Mouse (Mus musculus): Measurements from ENCODE around the gene Olfr713.
A peak's percentile ranks its signal among the peaks of the same experiment; 100 is the strongest.

Gene Olfr713

DNA sequence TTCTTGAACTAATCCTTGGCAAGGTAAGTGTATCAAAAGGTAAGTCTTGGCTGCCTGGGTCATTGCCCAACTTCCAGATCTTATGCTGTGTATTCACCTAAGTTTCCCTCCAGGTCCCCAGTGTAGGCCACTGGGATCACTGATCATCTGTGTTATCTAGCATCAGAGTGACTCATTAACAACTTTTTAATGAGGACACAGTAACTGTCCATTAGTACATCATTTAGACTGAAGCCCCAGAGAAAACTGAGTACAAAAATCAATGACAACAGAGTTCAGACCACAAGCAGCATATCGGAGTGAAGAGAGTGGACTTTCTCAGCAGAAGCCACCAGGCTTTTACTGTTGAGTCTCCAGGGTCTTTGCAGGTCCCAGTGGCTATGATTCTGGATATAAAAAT, at the start of gene Olfr713:
Gene Olfr713, plus strand, starts transcription at position 301 of the 400 bp plus-strand sequence.
- no peak for DNase-seq (ENCODE audit: extremely low spot score, low read depth, low spot score)

DNA sequence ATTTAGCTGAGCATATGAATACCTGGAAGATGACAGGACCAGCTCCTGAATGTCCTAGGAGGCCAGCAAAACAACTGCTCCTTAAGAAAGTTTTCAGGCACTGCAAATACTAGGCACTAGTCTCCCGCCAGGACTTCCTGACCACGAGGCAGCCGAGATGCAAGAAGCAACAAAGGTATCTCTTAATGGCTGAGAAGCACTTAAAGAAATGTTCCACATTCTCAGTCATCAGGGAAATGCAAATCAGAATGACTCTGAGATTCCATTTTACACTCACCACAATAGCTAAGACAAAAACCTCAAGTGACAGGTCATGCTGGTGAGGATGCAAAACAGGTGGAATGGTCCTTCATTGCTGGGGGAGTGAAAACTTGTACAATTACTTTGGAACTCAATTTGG, 45.7 kb upstream of the Olfr713 start:
- DNase-seq (ENCODE audit: extremely low spot score, low read depth, low spot score), result no peak

DNA sequence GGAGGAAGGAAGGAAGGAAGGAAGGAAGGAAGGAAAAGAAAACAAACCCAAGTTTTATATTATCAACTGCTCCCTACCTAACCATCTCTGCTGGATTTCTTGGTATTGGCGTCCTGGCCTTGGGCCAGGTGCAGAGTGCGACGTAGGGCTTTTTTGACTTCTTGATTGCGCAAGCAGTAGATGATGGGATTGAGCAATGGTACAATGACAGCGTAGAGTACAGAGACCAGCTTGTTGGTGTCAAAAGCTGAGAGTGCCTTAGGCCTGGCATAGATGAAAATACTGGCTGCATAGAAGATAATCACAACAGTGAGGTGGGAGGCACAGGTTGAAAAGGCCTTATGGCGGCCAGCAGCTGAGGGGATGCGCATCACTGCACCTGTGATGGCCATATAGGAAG, 30.2 kb upstream of the Olfr713 start:
- no peak for DNase-seq (ENCODE audit: extremely low spot score, low read depth, low spot score)

DNA sequence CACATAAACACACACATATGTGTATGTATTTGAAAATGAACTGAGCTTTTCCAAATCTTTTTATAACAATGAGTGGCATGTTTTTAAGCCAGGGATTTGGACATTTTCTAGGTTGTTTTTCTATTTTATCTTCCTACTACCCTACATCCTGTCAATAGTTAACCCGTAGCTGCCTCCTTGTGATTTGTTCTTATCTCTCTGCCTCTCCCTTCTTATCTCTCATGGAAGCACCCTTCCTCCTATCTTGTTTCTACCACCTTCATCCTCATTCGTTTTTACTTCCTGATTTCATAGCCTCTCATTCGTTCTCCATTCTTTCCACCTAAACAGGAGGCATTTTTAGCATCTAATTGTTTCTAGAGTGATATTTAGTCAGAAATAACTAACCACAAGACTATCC, 26.8 kb upstream of the Olfr713 start:
- no peak for DNase-seq (ENCODE audit: extremely low spot score, low read depth, low spot score)

DNA sequence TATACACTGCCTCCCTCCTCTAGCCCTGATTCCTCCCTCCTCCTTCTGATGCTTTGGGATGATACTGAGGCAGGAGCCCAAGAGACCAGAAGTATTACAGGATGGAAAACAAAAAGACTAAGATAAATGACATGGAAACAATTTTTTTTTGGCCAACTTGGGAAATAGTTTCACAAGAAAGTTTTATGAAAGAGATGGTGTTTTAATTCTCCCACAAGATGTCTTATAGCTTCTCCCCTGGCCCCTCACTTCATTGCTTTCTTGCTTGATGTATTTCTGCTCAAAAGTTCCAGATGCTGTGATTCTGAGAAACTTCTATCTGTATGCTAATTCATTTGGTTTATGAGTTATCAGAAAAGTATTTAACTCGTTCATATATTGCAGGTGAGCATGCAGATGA, 25.0 kb upstream of the Olfr713 start, which contains the start of gene Olfr2:
Gene Olfr2, minus strand, starts transcription at position 101 of the 400 bp plus-strand sequence.
- DNase-seq (ENCODE audit: extremely low spot score, low read depth, low spot score), result no peak

DNA sequence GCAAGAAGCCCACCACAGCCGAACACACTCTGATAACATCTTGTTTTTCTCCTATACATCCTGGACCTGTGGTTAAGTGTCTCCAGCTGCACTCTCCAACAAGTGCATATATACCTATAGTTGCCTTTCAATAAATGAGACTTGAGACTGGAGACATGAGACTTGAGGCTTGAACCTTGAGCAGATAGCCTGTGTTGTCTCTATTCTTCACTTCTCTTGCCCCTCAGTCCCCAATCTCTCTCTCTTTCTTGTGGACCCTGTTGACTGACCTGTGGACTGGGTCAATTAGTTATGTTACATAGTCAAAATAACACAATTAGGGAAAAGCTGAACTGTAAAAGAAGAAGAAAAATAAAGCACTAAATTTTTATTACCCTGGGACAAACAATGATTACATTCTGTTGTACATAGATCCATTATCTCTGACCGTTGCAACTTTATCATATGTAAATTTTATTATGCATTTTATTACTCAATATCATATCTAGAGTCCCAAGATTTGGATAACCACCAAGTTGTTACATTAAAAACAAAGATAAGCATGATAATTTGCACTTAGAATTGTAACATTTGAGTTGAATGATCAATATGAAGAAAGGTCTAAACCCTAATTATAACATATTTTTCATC, 9.1 kb downstream of the Olfr713 start:
- DNase-seq (ENCODE audit: extremely low spot score, low read depth, low spot score), result no peak

DNA sequence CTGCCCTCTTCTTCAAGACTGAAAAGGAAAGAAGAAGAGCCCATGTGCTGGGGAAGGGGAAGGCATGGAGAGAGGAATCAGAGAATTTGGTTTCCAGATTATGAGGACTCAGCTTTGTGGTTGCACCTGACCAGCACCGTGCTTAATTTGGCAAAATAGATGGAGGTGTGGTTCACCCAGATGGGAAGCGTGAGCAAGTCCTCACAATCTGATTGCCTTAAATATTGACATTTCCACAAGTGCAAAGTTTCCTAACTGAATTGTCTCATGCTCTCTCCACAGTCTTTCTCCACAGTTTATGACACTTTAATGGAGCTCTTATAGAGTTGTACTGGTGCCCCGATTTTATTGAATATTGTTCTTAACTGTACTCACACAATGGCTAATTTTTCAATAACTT, 12.2 kb downstream of the Olfr713 start:
- DNase-seq (ENCODE audit: extremely low spot score, low read depth, low spot score), result no peak

DNA sequence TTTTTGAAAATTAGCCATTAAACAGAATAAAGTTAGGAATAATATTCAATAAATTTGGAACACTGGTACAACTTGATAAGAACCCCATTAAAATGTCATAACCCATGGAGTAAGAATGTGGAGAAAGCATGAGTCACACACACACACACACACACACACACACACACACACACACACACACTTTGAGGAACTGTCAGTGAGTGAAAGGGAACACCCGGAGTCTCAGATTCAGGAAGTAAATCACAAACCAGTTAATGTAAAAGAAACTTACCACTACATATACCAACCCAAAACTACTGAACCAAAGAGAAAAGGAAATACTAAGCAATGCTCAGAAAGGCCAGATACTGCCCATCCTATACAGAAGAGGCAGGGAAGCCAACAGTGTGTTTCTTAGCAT, 13.4 kb downstream of the Olfr713 start:
- no peak for DNase-seq (ENCODE audit: extremely low spot score, low read depth, low spot score)

DNA sequence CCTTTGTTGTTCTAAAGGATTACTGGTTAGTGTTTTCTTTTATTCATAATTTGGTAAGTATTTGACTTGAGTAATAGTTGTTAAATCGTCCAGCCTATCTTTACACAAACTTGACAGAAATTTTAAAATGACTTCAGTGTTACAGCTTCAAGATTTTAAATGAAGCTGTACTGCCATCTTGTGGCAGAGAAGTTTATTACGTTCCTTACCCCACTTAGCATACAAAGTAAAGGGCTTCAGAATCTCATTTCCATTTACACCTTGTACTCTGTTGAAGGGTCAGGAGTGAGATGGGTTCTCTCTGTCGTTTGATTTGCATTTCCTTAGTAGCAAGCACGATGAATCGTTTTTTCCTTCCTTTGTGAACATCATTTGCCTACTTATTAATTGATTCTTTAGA, 14.9 kb downstream of the Olfr713 start:
- DNase-seq (ENCODE audit: extremely low spot score, low read depth, low spot score), result peak; percentile 64

DNA sequence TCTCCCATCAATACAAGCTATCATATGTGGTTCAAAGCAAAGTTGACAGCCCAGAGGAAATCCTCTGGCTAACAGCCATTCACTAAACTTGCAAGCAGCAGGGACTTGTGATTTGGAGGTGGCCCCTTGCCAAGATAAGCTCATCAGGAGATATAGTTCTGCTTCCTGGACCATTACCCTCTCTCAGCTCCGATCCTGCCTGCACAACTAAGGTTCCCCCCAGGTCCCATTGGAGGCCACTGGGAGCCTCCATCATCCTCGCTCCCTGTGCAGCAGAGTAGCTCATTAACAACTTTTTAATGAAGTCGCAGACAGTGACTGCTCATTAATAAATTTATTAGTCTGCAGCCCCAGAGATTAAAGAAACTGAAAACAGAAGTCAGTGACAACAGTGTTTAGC, 16.6 kb downstream of the Olfr713 start:
- DNase-seq (ENCODE audit: extremely low spot score, low read depth, low spot score), result no peak

DNA sequence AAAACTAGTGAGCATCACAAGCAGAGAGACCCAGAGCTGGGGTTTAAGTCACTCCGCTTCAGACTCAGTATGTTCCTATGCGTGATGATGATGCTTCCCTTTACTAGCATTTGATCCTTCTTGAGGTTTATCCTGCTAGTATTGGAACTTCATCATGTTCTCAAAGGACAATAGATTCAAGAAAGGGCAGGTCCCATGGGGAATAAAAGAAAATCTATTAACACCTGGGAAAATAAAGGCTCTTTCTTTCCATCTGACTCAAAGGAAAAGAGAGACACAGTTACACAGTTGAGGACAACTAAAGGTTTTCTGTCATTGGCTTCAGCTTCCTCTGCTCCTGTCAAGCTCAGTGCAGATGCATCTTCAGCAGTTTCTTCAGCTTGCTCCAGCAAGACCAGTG, 39.7 kb downstream of the Olfr713 start, which contains the start of gene Olfr714:
Gene Olfr714, plus strand, starts transcription at position 301 of the 400 bp plus-strand sequence.
- DNase-seq (ENCODE audit: extremely low spot score, low read depth, low spot score), result no peak

All from hindlimb bud, embryonic 11.5 days (tissue).